Mouse (Mus musculus): Measurements from ENCODE around the gene Spn. TPM values are rescaled to one million over a fixed set of nuclear protein-coding genes. Genes with fewer than 3 reads are reported as not detected.
"Not testable (repeated sequence)": the region's sequence is repeated elsewhere in the genome, so short reads cannot be mapped to it uniquely, and the experiment has no call there.

Gene Spn
- polyA plus RNA-seq, 1 experiment from 2014 or later: 0.09 TPM

GRCm38 (mm10) chr7:127096456-127096855 lies 41.2 kb downstream of the Spn start:
- Histone ChIP-seq H3K27ac (no peak overlapping the region), H3K27me3 (ENCODE audit: low read depth, poor library complexity, severe bottlenecking) (no peaks in the 10 kb centered on the region), H3K4me3 (no peak overlapping the region), H3K9me3 (replicated peaks) (no peaks in the 10 kb centered on the region), H3K36me3 (no peaks in the 10 kb centered on the region), H3K4me1 (peaks cover 16% of the 10 kb centered on the region)
- 69% methylated on average over 7 of the region's 7 CpGs for WGBS
- no peak for DNase-seq (ENCODE audit: low spot score)

- no peak for DNase-seq (ENCODE audit: low spot score)
These were observed 43.7 kb downstream of the Spn start for GRCm38 (mm10) chr7:127093914-127094313.

GRCm38 (mm10) chr7:127091114-127091896 lies 46.3 kb downstream of the Spn start, which contains the start of gene AI467606:
Gene AI467606 (plus strand): TSS chr7:127091359.
- peak within 1 kb of the TSS; percentile 18; the same call in 1 of the 2 replicates for H3K4me3 ChIP-seq
- WGBS: 61% methylated on average over 16 of the region's 16 CpGs
- DNase-seq (ENCODE audit: low spot score): no peak

More at GRCm38 (mm10) chr7:127093914-127094313, 43.7 kb downstream of the Spn start:
- no peaks in the 10 kb centered on the region for H3K9me3 ChIP-seq (replicated peaks)
- 84% methylated on average over 3 of the region's 3 CpGs for WGBS
- H3K27ac ChIP-seq: no peak overlapping the region
- H3K36me3 ChIP-seq: no peaks in the 10 kb centered on the region
- H3K4me3 ChIP-seq: no peak overlapping the region
- H3K4me1 ChIP-seq: peaks cover 31% of the 10 kb centered on the region
- peaks cover 2% of the 10 kb centered on the region; the same call in 1 of the 2 replicates for H3K27me3 ChIP-seq (ENCODE audit: low read depth, poor library complexity, severe bottlenecking)

GRCm38 (mm10) chr7:127090154-127091113 lies 47.2 kb downstream of the Spn start:
- 0 out of 2 replicates have a peak overlapping the region, but pooled peaks have one; percentile 18 for H3K4me3 ChIP-seq
- DNase-seq (ENCODE audit: low spot score): no peak
- no peaks in the 10 kb centered on the region for H3K36me3 ChIP-seq
- H3K4me1 ChIP-seq: peaks cover 28% of the 10 kb centered on the region
- no peaks in the 10 kb centered on the region for H3K9me3 ChIP-seq (replicated peaks)
- H3K27me3 ChIP-seq (ENCODE audit: low read depth, poor library complexity, severe bottlenecking): peaks cover 5% of the 10 kb centered on the region; the same call in 1 of the 2 replicates
- WGBS: 88% methylated on average over 20 of the region's 20 CpGs
- H3K27ac ChIP-seq: peak overlapping the region; percentile 70; the same call in 1 of the 2 replicates

More at GRCm38 (mm10) chr7:127091114-127091896, 46.3 kb downstream of the Spn start, which contains the start of gene AI467606:
- H3K27me3 ChIP-seq (ENCODE audit: low read depth, poor library complexity, severe bottlenecking): peaks cover 5% of the 10 kb centered on the region; the same call in 1 of the 2 replicates
- H3K9me3 ChIP-seq (replicated peaks): no peaks in the 10 kb centered on the region
- H3K27ac ChIP-seq: peak within 1 kb of the TSS; percentile 70
- H3K36me3 ChIP-seq: no peaks in the 10 kb centered on the region
- peaks cover 30% of the 10 kb centered on the region for H3K4me1 ChIP-seq

GRCm38 (mm10) chr7:127088901-127089845 lies 48.5 kb downstream of the Spn start:
- 25% methylated on average over 27 of the region's 27 CpGs for WGBS
- H3K9me3 ChIP-seq (replicated peaks): no peaks in the 10 kb centered on the region
- peaks cover 28% of the 10 kb centered on the region for H3K4me1 ChIP-seq
- H3K4me3 ChIP-seq: peak overlapping the region; percentile 18
- no peaks in the 10 kb centered on the region for H3K36me3 ChIP-seq
- peaks cover 5% of the 10 kb centered on the region; the same call in 1 of the 2 replicates for H3K27me3 ChIP-seq (ENCODE audit: low read depth, poor library complexity, severe bottlenecking)
- no peak for DNase-seq (ENCODE audit: low spot score)
- H3K27ac ChIP-seq: 0 out of 2 replicates have a peak overlapping the region, but pooled peaks have one; percentile 30

GRCm38 (mm10) chr7:127088083-127088482 lies 49.5 kb downstream of the Spn start:
- H3K4me1 ChIP-seq: peaks cover 28% of the 10 kb centered on the region
- H3K9me3 ChIP-seq (replicated peaks): no peaks in the 10 kb centered on the region
- no peak overlapping the region for H3K27ac ChIP-seq
- peaks cover 5% of the 10 kb centered on the region; the same call in 1 of the 2 replicates for H3K27me3 ChIP-seq (ENCODE audit: low read depth, poor library complexity, severe bottlenecking)
- WGBS: 90% methylated on average over 3 of the region's 3 CpGs
- H3K4me3 ChIP-seq: no peak overlapping the region
- DNase-seq (ENCODE audit: low spot score): no peak
- no peaks in the 10 kb centered on the region for H3K36me3 ChIP-seq

- H3K27me3 ChIP-seq (ENCODE audit: low read depth, poor library complexity, severe bottlenecking); H3K27ac ChIP-seq; DNase-seq (ENCODE audit: low spot score); H3K4me3 ChIP-seq; H3K9me3 ChIP-seq (replicated peaks); H3K36me3 ChIP-seq: not testable (repeated sequence)
- WGBS: 85% methylated on average over 6 of the region's 6 CpGs
- H3K4me1 ChIP-seq: peaks cover 28% of the 10 kb centered on the region
These were observed 50.2 kb downstream of the Spn start, which contains the start of gene Zg16 for GRCm38 (mm10) chr7:127087278-127088010. Gene Zg16 (minus strand): TSS chr7:127087328.

- not testable (repeated sequence) for H3K4me3 ChIP-seq; DNase-seq (ENCODE audit: low spot score); H3K27me3 ChIP-seq (ENCODE audit: low read depth, poor library complexity, severe bottlenecking); H3K9me3 ChIP-seq (replicated peaks); H3K27ac ChIP-seq; H3K36me3 ChIP-seq
- peaks cover 11% of the 10 kb centered on the region for H3K4me1 ChIP-seq
- WGBS: 62% methylated on average over 6 of the region's 6 CpGs
These were observed 51.9 kb downstream of the Spn start for GRCm38 (mm10) chr7:127085751-127086150.

GRCm38 (mm10) chr7:127084794-127085193 lies 52.8 kb downstream of the Spn start:
- DNase-seq (ENCODE audit: low spot score): no peak
- 86% methylated on average over 2 of the region's 2 CpGs for WGBS

GRCm38 (mm10) chr7:127083689-127084088 lies 53.9 kb downstream of the Spn start:
- 85% methylated on average over 4 of the region's 4 CpGs for WGBS
- H3K36me3 ChIP-seq: no peaks in the 10 kb centered on the region
- DNase-seq (ENCODE audit: low spot score): no peak
- H3K27ac ChIP-seq: no peak overlapping the region
- no peaks in the 10 kb centered on the region for H3K9me3 ChIP-seq (replicated peaks)
- no peak overlapping the region for H3K4me3 ChIP-seq
- peaks cover under 1% of the 10 kb centered on the region; the same call in 1 of the 2 replicates for H3K27me3 ChIP-seq (ENCODE audit: low read depth, poor library complexity, severe bottlenecking)
- peaks cover 3% of the 10 kb centered on the region for H3K4me1 ChIP-seq

More at GRCm38 (mm10) chr7:127084794-127085193, 52.8 kb downstream of the Spn start:
- no peak overlapping the region for H3K4me3 ChIP-seq
- no peak overlapping the region for H3K27ac ChIP-seq
- peaks cover 5% of the 10 kb centered on the region; the same call in 1 of the 2 replicates for H3K27me3 ChIP-seq (ENCODE audit: low read depth, poor library complexity, severe bottlenecking)
- peaks cover 11% of the 10 kb centered on the region for H3K4me1 ChIP-seq
- no peaks in the 10 kb centered on the region for H3K9me3 ChIP-seq (replicated peaks)
- H3K36me3 ChIP-seq: no peaks in the 10 kb centered on the region

GRCm38 (mm10) chr7:127082995-127083394 lies 54.6 kb downstream of the Spn start:
- DNase-seq (ENCODE audit: low spot score): no peak
- Histone ChIP-seq H3K36me3 (no peaks in the 10 kb centered on the region), H3K27ac (no peak overlapping the region), H3K4me1 (0 out of 2 replicates have a peak, but pooled peaks cover 3% of the 10 kb centered on the region), H3K27me3 (ENCODE audit: low read depth, poor library complexity, severe bottlenecking) (no peaks in the 10 kb centered on the region), H3K4me3 (no peak overlapping the region), H3K9me3 (replicated peaks) (no peaks in the 10 kb centered on the region)
- WGBS: 64% methylated on average over 2 of the region's 2 CpGs
